Mouse (Mus musculus): ENCODE measurements around the gene Lig1.

GRCm38 (mm10) chr7:13302780-13303179, 25.7 kb downstream of the Lig1 start:
- no peak for TF ChIP-seq CTCF (IDR thresholded peaks at IDR 0.05; ENCODE audit: low read depth, low read length)
- TF ChIP-seq POLR2A (IDR thresholded peaks at IDR 0.05; ENCODE audit: borderline replicate concordance, low read depth, low read length) = no peak

Measured in bone marrow macrophage, adult 2 months (primary cell).